Mouse (Mus musculus) intestine, embryonic 15.5 days (tissue): ENCODE results near the gene Rbm17. TPM values are rescaled to one million over a fixed set of nuclear protein-coding genes. Genes with fewer than 3 reads are reported as not detected.
"Not testable (repeated sequence)": the region's sequence is repeated elsewhere in the genome, so short reads cannot be mapped to it uniquely, and the experiment has no call there.

Experiments used
- ATAC-seq: fragments of 200-750 bp; cut with Nextera tagmentation; 2 replicates; pipeline ENCODE4 v1.8.0; 2017; ENCODE audit warnings: moderate TSS enrichment, moderate library complexity
- H3K27ac ChIP-seq: fragments of 300-500 bp; sonication (generic); 2 replicates; pipeline ENCODE4 v1.5.1; 2015; ENCODE audit warnings: mild to moderate bottlenecking, inconsistent platforms
- H3K27me3 ChIP-seq: fragments of 300-500 bp; sonication (generic); replicated peaks from 2 replicates; pipeline ENCODE4 v1.6.1; 2015; ENCODE audit warnings: inconsistent platforms
- H3K36me3 ChIP-seq: fragments of 300-500 bp; sonication (generic); 2 replicates; pipeline ENCODE4 v1.6.1; 2015; ENCODE audit warnings: inconsistent platforms
- H3K4me1 ChIP-seq: fragments of 300-500 bp; sonication (generic); replicated peaks from 2 replicates; pipeline ENCODE4 v1.6.1; 2015; ENCODE audit warnings: inconsistent platforms
- H3K4me2 ChIP-seq: fragments of 300-500 bp; sonication (generic); replicated peaks from 2 replicates; pipeline ENCODE4 v1.6.1; 2015; ENCODE audit warnings: mild to moderate bottlenecking, inconsistent platforms
- H3K4me3 ChIP-seq: fragments of 300-500 bp; sonication (generic); replicated peaks from 2 replicates; pipeline ENCODE4 v1.5.1; 2015; ENCODE audit warnings: inconsistent platforms
- H3K9ac ChIP-seq: fragments of 300-500 bp; sonication (generic); 2 replicates; pipeline ENCODE4 v1.6.1; 2015; ENCODE audit warnings: inconsistent platforms
- H3K9me3 ChIP-seq: fragments of 300-500 bp; sonication (generic); 2 replicates; pipeline ENCODE4 v1.6.1; 2016; ENCODE audit warnings: inconsistent platforms
- WGBS: fragments of 180-500 bp; shearing (Covaris S2); methylation state at CpG from one replicate; pipeline ENCODE4 v1.1.7; 2015; 5-methylcytosine and 5-hydroxymethylcytosine counted together
- polyA plus RNA-seq: library from polyadenylated mRNA; unstranded; fragments of >200 nt; fragmentation: Nextera tagmentation; extraction: Ambion mirVana; gene quantifications from 2 replicates; pipeline ENCODE4 v1.2.1, GENCODE M21; 2015

Gene Rbm17
- polyA plus RNA-seq, 1 experiment from 2014 or later, result 138 TPM

DNA sequence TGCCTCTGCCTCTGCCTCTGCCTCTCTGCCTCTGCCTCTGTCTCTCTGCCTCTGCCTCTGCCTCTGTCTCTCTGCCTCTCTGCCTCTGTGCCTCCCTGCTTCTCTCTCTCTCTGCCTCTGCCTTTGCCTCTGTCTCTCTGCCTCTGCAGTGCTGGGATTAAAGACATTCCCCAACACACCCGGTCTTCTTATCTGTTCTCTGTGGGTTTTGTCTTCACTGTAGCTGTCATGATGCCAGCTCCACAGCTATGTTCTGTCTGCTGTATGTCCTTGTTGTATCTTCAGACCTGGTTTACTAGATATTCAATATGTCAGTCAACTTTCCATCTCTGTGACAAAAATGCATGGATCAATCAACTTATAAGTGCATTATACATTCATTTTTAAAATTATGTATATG, 62.4 kb downstream of the Rbm17 start:
- not testable (repeated sequence) for H3K27ac ChIP-seq, H3K36me3 ChIP-seq, H3K9ac ChIP-seq, H3K4me3 ChIP-seq, H3K27me3 ChIP-seq, ATAC-seq, H3K4me1 ChIP-seq, H3K4me2 ChIP-seq, H3K9me3 ChIP-seq
- WGBS, result 53% methylated on average over 1 of the region's 1 CpGs

GRCm38 (mm10) chr2:11535966-11536365, 68.0 kb downstream of the Rbm17 start:
- H3K27me3 ChIP-seq, result no peaks in the 10 kb centered on the region
- H3K27ac ChIP-seq, result no peak overlapping the region
- peak overlapping the region; percentile 95 for H3K4me2 ChIP-seq
- peak overlapping the region; percentile 49; the same call in 1 of the 2 replicates for H3K4me3 ChIP-seq
- 0 out of 2 replicates have a peak, but pooled peaks cover 4% of the 10 kb centered on the region for H3K4me1 ChIP-seq
- WGBS, result 64% methylated on average over 8 of the region's 8 CpGs
- ATAC-seq, result 0 out of 2 replicates have a peak, but pooled peaks have one; percentile 10
- no peak overlapping the region for H3K9ac ChIP-seq
- no peaks in the 10 kb centered on the region for H3K9me3 ChIP-seq
- H3K36me3 ChIP-seq, result no peaks in the 10 kb centered on the region

Other genes with a start within 250 kb of the Rbm17 start
- 18.9 and 20.7 TPM in 2 replicates for gene Pfkfb3, start 50.1 kb downstream of the Rbm17 start, polyA plus RNA-seq
- not detected in 2 replicates for gene Gm17490, start 22.1 kb upstream of the Rbm17 start, polyA plus RNA-seq
- 0.03 and 0.06 TPM in 2 replicates for gene Il2ra, start 38.7 kb upstream of the Rbm17 start, polyA plus RNA-seq
- gene Il15ra, start 101.1 kb upstream of the Rbm17 start, polyA plus RNA-seq, result 2.1 and 2.6 TPM in 2 replicates
- 108 and 110 TPM in 2 replicates for gene Fbh1, start 173.4 kb upstream of the Rbm17 start, polyA plus RNA-seq
- 36.9 and 39.2 TPM in 2 replicates for gene Ankrd16, start 173.7 kb upstream of the Rbm17 start, polyA plus RNA-seq